Mouse (Mus musculus) erythroblast, adult 5-6 weeks (primary cell): ENCODE data around the gene Wdr24. TPM values are rescaled to one million over a fixed set of nuclear protein-coding genes. Genes with fewer than 3 reads are reported as not detected.
A peak's percentile ranks its signal among the peaks of the same experiment; 100 is the strongest.
"Not testable (repeated sequence)": the region's sequence is repeated elsewhere in the genome, so short reads cannot be mapped to it uniquely, and the experiment has no call there.

Experiments
- ATAC-seq: replicated peaks from 2 replicates; pipeline ENCODE4 v1.8.0; 2016; ENCODE audit warnings: moderate number of reproducible peaks, mild to moderate bottlenecking, moderate TSS enrichment, inconsistent platforms; ENCODE audit not compliant: poor library complexity, low FRiP score, severe bottlenecking
- total RNA-seq, 2 experiments: library from RNA; stranded (forward) in 1 of 2; stranded (reverse) in 1 of 2; fragments of 150-400 nt in 1 of 2; fragments of 200-764, 138-1000 nt in 1 of 2; gene quantifications; 2 replicates each; pipeline versions ENCODE4 v1.2.3 to v1.2.4; 2015 to 2017; ENCODE audit warnings: low replicate concordance in 2 of 2

Gene Wdr24
- total RNA-seq, 2 experiments from 2014 or later = 0.38 to 6.0 TPM

- ATAC-seq = no peak
Observed at GRCm38 (mm10) chr17:25842509-25842908, 19.1 kb downstream of the Wdr24 start.

- no peak for ATAC-seq
Observed at GRCm38 (mm10) chr17:25843122-25843521, 19.7 kb downstream of the Wdr24 start.

DNA sequence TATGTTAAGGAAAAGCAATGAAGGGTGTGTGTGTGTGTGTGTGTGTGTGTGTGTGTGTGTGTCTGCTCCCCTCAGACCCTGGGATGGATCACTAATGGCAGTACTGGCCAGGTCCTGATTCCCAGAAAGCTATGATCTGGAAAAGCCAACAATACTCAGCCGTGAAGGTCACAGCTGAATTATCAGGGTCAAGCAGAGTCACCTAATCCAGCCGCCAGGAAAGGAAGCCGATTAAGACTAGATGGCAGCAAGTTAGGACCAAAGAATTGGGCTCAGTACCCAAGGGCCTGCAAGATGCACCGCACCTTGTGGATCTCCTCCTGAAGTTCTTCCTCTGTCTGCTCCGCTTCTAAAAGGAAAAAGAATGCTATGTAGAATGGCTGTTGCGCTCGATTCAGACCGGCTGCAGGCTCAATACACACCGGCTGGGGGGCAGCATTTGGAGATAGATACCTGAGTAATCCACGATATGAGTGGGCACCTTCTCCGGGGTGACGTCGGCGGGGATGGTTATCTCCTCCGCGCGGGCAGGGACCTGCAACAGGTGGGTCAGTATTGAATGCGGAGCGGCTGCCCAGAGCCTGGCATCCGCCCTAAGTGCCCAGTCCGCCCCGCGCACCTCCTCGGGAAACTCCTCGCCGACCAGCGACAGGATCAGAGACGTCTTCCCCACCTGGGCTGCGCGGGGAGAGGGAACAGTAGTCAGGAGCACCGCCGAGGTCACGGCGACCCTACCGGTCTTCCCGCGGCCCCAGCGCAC, 20.4 kb downstream of the Wdr24 start:
- ATAC-seq = peak; percentile 44

- ATAC-seq = peak; percentile 89
Observed at GRCm38 (mm10) chr17:25844396-25844901, 21.0 kb downstream of the Wdr24 start, which contains the start of gene Rhot2. Gene Rhot2, minus strand, starts transcription at chr17:25844851.

- no peak for ATAC-seq
Observed at GRCm38 (mm10) chr17:25860229-25860628, 36.8 kb downstream of the Wdr24 start.

GRCm38 (mm10) chr17:25860832-25861703, 37.6 kb downstream of the Wdr24 start, which contains the start of gene Wdr90:
Gene Wdr90, minus strand, starts transcription at chr17:25861501.
- ATAC-seq = peak; percentile 94

DNA sequence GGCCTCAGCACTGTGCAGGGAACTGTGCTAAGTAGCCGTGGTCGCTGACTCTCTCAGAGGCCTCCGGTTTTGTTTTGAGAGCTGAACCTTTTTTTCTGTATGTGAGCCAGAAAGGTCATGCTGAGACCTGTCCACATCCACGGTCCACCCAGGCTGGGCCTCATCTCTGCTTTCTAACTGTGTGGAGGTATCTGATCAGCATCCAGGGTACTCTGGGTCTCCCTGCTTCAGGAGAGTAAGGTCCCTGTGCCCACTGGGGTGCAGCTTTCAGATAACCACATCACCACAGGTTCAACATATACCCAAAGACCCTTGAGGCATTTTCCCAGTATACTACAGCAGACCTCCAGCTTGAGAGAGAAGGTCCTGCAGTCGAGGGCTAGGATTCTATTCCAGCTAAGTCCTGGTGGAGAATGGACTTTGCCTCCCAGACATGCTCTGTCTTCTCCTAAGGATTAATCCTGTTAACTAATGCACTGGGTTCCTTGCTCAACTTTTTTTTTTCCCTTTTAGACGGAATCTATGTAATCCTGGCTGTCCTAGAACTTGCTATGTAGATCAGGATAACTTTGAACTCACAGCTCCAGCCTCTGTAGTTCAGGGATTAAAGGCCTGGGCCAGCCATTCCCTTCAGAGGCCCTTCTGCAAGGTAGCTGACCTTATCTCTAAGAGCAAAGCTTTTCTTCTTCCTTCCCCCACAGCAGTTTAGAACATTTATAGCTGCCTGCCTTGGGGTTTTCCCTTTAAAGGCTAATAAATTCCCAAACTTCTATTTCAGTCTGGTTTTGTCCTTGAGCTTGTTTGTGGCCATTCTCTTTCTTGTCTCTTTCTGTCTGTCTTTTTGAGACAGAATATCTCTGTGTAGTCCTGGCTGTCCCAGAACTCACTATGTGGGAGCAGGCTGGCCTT, 38.5 kb downstream of the Wdr24 start:
- no peak for ATAC-seq

DNA sequence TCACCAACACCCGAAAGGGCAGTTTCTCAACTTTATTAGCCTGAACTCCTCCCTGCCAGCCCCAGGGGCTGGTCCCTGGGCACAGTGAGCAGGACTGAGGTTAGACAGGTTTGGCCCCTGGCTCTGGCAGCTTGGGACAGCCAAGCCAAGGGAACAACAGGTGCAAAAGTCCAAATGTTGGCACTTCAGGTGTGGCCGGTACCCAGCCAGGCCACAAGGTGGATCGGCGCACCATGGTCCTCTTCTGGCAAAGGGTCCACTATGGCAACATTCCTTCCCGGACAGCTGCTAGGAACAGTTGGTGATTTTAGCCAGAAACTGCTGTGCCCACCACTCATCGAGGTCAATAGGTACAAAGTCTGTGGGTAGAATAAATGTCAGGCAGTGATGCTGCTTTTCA, 40.3 kb downstream of the Wdr24 start:
- ATAC-seq = no peak

GRCm38 (mm10) chr17:25864311-25864710, 40.9 kb downstream of the Wdr24 start:
- no peak for ATAC-seq

DNA sequence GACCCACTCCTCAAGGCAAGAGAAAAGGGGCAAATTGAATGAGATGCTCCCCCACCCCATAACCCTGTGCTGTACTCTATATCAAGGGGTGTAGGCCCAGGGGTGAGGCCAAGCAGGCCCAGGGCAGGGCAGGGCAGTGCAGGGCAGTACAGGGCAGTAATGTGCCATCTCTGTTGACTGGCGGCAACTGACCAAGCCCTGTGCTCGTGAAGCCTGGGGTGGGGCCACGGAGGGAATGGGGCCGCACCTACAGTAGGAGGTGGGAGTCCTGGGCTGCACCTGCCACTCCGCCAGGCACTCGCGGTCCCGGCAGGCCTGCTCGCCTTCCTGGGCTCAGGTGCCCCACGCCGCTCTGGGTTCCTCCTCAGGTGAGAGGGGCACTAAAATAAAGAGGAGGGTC, 41.9 kb downstream of the Wdr24 start:
- no peak for ATAC-seq

DNA sequence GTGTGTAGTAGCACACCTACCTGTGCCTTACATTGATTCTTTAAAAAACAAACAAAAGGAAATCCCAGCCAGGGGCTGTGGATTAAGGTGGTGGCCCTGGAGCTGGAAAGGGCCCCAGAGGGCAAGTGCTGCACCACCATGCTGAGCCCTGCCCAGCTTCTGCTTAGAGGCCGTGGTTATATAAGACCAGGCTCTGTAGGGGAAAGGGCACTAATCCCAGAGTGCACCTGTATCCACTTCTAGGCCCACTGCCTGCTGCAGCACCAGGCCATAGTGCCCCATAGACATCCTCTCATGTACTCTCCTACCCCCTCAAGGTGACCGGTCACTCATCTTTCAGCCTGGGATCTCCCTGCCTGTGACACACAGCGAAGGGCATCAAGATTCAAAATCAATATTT, 42.7 kb downstream of the Wdr24 start:
- no peak for ATAC-seq

DNA sequence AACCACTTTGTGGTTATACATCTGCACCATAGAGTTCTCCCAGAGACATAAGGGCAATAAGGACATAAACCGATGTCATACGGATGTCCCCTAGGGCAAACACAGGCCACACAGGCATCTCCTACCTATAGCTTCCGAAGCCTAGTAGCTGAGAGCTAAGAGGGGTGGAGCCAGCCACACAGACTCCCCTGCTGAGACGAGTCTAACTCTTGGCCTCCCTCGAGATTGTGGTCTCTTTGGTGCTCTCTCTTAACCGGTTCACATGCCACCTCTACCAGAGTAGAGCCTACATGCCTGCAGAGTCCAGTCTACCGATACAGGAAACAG, 44.0 kb downstream of the Wdr24 start:
- no peak for ATAC-seq

- ATAC-seq = 0 out of 2 replicates have a peak, but pooled peaks have one; percentile 15
Observed at GRCm38 (mm10) chr17:25867836-25868600, 44.6 kb downstream of the Wdr24 start.

- ATAC-seq = no peak
Observed at GRCm38 (mm10) chr17:25868601-25869191, 45.3 kb downstream of the Wdr24 start, which contains the start of gene Mcrip2. Gene Mcrip2, minus strand, starts transcription at chr17:25868764.

DNA sequence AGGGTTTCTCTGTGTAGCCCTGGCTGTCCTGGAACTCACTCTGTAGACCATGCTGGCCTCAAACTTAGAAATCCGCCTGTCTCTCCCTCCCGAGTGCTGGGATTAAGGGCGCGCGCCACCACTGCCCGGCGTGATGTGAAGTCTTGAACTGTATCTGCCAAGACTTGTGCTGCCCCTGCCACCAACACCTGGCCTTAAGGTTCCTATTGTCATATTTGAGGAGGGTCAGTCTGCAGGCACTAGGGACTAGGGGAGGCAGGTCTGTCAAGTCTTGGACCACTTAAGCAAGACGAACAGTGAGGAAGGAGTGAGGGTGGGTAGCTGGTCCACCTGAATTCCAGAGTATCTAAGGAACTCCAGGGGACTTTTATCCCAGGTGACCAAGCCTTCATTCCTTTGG, 46.1 kb downstream of the Wdr24 start:
- ATAC-seq = no peak

GRCm38 (mm10) chr17:25869954-25870353, 46.5 kb downstream of the Wdr24 start:
- no peak for ATAC-seq

GRCm38 (mm10) chr17:25871566-25871965, 48.1 kb downstream of the Wdr24 start:
- not testable (repeated sequence) for ATAC-seq

DNA sequence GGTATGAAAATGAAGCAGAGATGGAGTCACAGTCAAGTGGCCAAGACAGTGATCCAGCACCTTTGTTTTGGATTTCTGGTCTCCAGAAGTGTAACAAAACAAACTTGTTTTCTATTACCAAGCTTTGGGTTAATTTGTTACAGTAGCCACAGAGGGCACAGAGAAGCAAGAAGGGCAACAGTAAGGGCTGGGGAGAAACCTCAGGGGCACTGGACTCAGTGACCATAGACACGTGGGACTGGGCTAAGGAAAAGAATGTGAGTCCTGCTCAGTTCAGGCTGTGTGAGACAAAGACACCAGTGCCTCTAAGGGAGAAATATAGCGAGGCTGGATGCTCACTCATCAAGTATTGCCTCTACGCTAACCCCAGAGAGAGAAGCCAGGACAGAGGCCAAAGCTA, 49.2 kb downstream of the Wdr24 start:
- no peak for ATAC-seq
